Mouse (Mus musculus) layer of hippocampus, adult 9-11 months (tissue): ENCODE results near the gene Plaa.

ENCODE experiments used
- DNase-seq: peaks from one replicate; pipeline ENCODE4 v3.0.0; 2022

Plaa gene

DNA sequence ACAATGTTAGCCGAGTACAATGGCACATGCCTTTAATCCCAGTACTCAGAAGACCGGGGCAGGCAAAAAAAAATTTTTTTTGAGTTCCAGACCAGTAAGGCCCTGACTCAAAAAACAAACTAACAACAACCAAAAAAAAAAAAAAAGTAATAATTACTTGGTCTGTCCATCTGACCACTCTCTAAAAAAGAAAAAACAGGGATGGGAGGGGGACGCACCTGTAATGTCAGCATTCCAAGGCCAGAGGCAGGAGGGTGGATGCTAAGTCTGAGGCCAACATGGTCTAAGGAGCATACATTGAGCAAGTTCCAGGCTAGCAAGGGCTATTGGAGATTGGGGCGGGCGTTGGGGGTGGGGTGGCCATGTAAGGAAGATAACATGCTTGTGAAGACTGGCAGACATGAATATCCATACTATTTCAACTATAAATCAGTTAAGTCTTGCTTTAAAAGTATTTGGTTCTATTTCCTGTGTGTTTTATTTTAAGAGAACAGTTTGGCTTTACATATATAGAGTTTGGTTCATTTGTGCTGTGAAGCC is 48.0 kb downstream of the Plaa start:
- DNase-seq, result no peak

DNA sequence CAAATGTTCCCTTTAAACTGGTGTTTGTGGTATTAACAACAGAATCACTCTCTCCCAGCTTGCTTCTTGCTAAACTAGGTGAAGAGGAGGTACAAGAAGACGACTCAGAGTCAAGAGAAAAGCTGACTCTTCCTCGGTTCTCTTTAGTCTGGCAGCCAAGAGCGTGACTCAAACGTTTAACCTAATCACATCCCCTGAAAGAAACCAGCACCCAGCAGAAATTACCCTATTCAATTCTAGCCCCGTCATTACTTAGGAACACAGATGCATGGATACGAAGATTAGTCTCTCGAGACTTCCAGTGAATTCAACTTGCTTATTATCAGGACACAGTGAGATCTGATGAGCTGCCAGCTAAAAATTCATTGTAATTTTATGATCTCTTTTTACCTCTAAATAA is 58.7 kb downstream of the Plaa start:
- no peak for DNase-seq

DNA sequence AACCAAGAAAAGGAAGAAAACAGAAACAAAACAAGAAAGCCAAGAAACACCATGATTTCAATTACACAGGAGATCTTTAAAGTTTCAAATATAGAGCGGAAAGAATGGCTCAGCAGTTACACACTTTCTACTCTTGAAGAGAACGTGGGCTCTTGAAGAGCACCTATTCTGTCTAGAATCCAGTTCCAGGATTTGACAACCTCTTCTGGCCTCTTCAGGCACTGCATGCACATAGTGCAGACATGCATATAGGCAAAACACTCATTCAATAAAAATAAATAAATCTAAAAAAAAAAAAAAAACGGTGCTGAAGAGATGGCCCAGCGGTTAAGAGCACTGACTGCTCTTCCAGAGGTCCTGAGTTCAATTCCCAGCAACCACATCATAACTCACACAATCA is 60.0 kb downstream of the Plaa start:
- no peak for DNase-seq

DNA sequence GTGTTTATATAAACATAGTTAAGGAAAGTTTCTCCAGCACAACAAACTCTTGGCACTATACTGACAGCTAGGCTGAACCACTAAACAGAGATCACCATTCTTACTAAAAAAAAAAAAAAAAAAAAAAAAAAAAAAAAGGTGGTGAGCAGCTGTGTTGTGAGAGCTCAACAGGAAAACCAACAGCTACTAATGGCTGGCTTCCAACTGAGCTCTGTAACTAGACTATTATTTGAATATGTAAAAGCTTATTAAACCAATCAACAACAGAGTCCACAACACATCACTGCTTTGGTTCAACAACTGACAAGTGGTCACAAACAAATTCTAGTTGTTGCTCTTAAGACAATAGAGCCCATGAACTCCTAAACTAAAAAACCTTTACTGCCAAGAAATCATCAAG is 69.8 kb downstream of the Plaa start:
- DNase-seq, result no peak

DNA sequence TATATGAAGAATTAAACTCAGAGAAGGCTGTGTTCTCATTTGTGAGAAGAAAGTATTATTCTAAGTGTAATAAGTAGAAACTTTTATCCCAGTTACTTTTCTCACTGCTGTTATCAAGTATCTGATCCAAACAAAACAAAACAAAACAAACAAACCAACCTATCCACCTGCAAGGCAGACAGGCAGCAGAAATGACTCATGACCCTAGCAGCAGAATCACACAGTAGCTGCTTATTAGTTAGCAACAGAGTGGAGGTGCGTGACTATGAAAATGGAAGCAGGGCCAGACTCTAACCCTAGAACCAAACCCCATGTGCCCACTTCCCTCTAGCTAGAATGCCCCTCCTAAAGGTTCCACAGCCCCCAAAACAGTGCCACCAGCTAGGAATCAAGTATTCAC is 73.6 kb downstream of the Plaa start:
- no peak for DNase-seq

DNA sequence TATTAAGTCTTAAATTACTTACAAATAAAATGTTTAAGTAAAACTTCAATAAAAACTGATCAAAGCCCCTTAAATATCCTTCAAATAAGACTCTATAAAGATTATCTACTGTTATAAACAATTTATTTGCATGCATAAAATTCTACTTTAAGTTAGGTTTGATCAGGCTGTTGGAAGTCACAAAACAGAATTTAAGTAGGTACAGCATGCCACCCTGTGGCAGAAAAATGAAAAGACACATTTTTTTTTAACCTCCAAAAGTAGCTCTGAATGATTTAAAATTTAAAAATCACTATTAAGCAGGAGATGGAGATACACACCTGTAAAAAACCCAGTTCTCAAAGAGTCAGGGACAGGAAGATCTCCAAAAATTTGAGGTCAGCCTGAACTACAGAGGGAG is 79.7 kb downstream of the Plaa start:
- no peak for DNase-seq

DNA sequence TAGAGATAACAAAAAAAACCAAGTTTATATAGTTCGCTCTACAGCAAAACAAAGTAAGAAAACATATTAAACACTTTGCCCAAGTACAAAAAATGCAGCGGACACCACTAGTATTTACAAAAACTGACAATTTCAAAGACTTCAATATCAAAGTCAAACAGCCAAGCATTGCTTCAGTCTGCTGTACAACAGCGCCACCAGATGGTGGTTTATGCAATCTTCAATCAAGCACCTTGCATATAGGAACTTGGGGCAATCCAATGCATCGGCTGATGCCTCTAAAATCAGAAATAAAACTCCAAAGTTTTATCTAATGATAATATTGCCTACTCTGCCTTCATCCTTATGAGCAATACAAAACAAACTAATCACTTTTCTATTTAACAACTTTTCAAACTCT is 85.4 kb downstream of the Plaa start:
- peak; percentile 32 for DNase-seq
